Mouse (Mus musculus): ENCODE measurements around the gene Aida.
"Not testable (repeated sequence)": the region's sequence is repeated elsewhere in the genome, so short reads cannot be mapped to it uniquely, and the experiment has no call there.

Gene Aida

DNA sequence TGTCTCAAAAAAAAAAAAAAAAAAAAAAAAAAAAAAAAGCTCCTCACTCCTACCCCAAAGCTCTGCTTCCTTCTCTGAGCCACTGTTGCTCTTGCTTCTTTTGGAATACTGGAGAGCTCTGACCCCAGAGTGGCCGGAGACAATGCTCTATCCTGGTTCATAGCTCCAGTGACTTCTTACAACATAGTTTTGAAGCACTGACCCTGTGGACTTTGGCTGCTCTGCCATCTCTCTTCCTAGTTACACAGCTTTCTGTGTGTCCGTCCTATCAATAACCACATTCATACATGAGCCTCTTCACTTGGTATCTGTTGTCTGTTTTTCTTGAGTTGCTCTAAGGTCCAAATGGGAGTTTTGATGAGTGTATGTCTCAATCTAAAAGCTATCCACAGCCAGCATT is 15.7 kb downstream of the Aida start:
- in situ Hi-C loops (cut with MboI, MseI), result no loop called here

DNA sequence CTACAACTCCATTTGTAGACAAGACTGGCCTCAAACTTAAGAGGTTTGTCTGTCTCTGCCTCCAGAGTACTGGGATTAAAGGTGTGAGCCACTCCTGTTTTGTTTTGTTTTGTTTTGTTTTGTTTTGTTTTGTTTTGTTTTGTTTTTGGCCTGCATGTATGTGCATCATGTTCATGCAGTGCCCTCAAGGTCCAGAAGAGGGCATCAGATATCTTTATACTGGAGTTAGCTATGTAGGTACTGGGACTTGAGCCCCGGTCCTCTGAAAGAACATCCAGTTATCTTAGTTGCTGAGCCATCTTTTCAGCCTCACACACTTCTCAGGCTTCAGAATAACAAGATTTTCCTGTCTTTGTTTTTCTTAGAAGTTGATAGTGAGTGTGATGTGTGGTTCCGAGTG is 19.4 kb downstream of the Aida start:
- in situ Hi-C loops (cut with MboI, MseI), result no loop called here

- in situ Hi-C loops (cut with MboI, MseI), result loop anchor here in 1 of 2 experiments (5.0 kb wide), 1 partner anchor 48 kb away; no protein-coding TSS in a partner anchor
Measured at GRCm38 (mm10) chr1:183320708-183321107, 24.3 kb downstream of the Aida start.

- in situ Hi-C loops (cut with MboI, MseI), result loop anchor here in 1 of 2 experiments (5.0 kb wide), 1 partner anchor 50 kb away; no protein-coding TSS in a partner anchor
Measured at GRCm38 (mm10) chr1:183322496-183322895, 26.1 kb downstream of the Aida start.

GRCm38 (mm10) chr1:183323923-183324322 is 27.5 kb downstream of the Aida start:
- in situ Hi-C loops (cut with MboI, MseI), result loop anchor here in 1 of 2 experiments (5.0 kb wide), 1 partner anchor 52 kb away; no protein-coding TSS in a partner anchor

GRCm38 (mm10) chr1:183324433-183324832 is 28.0 kb downstream of the Aida start:
- in situ Hi-C loops (cut with MboI, MseI), result loop anchor here in 1 of 2 experiments (5.0 kb wide), 1 partner anchor 52 kb away; no protein-coding TSS in a partner anchor

GRCm38 (mm10) chr1:183327171-183327570 is 30.8 kb downstream of the Aida start:
- in situ Hi-C loops (cut with MboI, MseI), result no loop called here

DNA sequence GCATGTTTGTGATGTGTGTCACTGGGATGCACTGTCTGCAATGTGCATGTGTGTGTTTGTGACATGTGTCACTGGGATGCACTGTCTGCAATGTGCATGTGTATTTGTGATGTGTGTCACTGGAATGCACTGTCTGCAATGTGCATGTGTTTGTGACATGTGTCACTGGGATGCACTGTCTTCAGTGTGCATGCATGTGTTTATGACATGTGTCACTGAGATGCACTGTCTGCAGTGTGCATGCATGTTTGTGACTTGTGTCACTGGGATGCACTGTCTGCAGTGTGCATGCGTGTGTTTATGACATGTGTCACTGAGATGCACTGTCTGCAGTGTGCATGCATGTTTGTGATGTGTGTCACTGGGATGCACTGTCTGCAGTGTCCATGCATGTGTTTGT is 46.5 kb downstream of the Aida start:
- in situ Hi-C loops (cut with MboI, MseI), result not testable (repeated sequence)

DNA sequence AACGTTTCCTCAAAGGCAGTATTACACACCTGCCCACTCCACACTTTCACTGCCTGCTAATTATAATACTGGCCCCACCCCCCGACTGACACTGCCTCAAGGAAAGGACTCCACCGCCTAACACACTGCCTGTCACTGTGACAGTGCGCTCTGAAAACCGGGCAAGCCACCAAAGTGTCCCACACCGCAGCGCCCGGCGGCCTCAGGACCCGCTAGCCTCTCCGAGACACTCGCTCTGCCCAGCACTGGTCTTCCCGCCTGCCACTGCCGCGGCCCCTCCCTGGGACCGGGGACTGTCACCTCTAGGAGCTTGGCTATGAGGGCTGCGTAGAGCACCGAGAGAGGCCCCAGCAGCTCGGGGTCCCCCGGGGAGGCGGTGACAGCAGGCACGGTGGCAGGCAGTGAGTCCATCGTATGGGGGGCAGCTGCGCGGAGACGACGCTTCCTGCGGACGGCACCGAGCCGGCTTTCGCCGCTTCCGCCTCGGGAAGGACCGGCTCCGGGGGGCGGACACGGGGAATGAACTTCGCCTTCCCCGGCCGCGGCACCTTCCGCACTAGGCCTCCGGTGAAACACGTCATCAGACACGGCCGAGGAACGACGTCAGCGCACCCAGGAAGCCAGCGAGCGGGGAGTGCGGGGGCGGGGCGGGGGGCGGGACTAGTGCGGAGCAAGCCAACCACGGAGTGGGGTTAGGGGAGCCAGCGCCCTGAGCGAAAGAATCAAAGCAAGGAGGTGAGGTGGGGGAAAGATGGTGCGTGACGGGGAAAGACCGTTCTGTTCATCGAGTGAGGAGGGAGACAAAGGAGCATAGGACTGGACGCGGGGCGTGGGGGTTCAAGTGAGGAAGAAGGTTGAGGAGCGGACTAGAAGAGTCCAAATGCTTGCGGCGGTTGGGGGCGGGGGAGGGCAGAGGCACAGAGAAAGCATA is 48.8 kb downstream of the Aida start:
- in situ Hi-C loops (cut with MboI, MseI), result no loop called here

GRCm38 (mm10) chr1:183345817-183346195 is 49.4 kb downstream of the Aida start:
- in situ Hi-C loops (cut with MboI, MseI), result no loop called here

DNA sequence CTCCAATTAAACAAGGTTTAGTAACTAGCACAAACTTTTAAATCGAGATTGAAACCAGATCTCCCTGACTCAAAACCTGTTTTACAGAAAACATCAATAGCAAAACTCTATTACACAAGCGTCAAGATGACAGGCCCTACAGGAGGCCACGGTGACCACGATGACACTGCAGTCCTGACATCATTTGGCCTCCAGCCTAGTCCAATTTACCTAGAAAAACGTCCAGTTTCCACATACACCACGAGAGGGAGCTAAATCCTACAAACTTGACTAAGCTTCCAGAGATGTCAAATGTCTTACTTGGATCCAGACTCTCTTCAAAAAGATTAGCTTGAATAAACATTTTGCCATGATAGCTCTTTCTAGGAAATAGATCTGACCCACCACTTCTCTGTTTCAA is 53.5 kb downstream of the Aida start:
- in situ Hi-C loops (cut with MboI, MseI), result no loop called here

GRCm38 (mm10) chr1:183358901-183359300 is 62.5 kb downstream of the Aida start:
- in situ Hi-C loops (cut with MboI, MseI), result no loop called here

DNA sequence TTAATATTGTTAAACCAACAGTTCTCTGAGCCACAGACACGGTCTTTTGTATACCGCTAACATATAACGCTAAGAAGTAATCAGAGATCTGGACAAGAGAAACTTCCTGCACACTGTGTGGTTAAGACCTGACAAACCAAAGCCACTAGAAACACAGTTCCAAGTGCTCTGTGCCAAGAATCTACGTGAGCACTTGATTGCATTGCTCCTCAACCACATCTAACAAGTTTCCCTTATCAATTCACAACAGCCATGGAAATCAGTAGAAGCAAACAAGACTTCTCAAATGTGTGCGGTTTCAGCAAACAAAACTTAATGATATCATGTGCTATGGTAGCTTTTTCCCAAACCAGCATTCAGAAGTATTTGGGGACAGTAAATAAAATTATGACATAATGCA is 65.9 kb downstream of the Aida start:
- in situ Hi-C loops (cut with MboI, MseI), result no loop called here

GRCm38 (mm10) chr1:183362729-183363576 is 66.6 kb downstream of the Aida start:
- in situ Hi-C loops (cut with MboI, MseI), result no loop called here

DNA sequence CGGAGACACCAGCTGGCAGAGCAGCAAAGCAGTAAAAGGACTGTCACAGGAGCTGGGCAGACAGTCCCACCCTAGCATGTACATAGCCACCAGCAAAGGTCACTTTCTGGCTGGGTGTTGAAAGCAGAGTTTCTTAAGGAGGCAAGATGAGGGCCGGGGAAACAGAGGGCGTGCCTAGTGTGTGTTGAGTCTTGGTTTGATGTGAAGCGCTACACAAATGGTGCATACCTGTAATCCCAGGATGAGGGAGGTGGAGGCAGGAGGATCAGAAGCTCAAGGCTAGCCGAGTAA is 67.1 kb downstream of the Aida start:
- in situ Hi-C loops (cut with MboI, MseI), result no loop called here

- in situ Hi-C loops (cut with MboI, MseI), result no loop called here
Measured at GRCm38 (mm10) chr1:183366361-183366760, 70.0 kb downstream of the Aida start.

GRCm38 (mm10) chr1:183368601-183369400 is 72.4 kb downstream of the Aida start:
- in situ Hi-C loops (cut with MboI, MseI), result no loop called here

GRCm38 (mm10) chr1:183369427-183370014 is 73.1 kb downstream of the Aida start, which contains the start of gene Mia3:
Gene Mia3, minus strand, starts transcription at chr1:183369553.
- in situ Hi-C loops (cut with MboI, MseI), result loop anchor here in 1 of 2 experiments (10.0 kb wide), 1 partner anchor 1985 kb away; no protein-coding TSS in a partner anchor

DNA sequence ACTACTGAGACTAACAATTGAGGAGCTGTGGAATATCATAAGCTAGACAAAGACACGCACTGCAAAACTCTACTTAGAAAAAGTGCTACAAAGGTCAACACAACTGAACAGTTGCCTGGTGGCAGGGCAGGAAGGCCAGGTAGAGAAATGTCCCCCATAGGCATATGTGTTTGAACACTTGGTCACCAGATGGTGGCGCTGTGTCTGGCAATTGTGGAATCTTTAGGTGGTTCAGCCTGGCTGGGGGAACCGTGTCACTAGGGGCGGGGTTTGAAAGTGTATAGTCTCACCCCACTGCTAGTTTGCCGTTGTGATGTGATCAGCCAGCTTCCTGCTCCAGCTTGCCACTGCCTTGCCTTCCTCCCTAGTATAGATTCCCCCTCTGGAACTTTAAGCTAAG is 78.3 kb downstream of the Aida start:
- in situ Hi-C loops (cut with MboI, MseI), result loop anchor here in 1 of 2 experiments (10.0 kb wide), 1 partner anchor 1980 kb away; no protein-coding TSS in a partner anchor
